Mouse (Mus musculus) brain, embryonic 14.5 days (tissue): ENCODE data around the gene Ppp1r13b.

ENCODE experiments used
- CTCF ChIP-seq: fragments of 200-500 bp; IDR thresholded peaks from 2 replicates; pipeline ENCODE4 v1.5.1; 2012; ENCODE audit warnings: inconsistent platforms, mild to moderate bottlenecking, moderate library complexity, borderline replicate concordance; ENCODE audit not compliant: insufficient read depth, insufficient read length; ENCODE audit errors: extremely low read depth
- POLR2A ChIP-seq: fragments of 200-500 bp; IDR thresholded peaks from 2 replicates; pipeline ENCODE4 v1.6.1; 2012; ENCODE audit warnings: mild to moderate bottlenecking, inconsistent platforms, borderline replicate concordance; ENCODE audit not compliant: poor library complexity, insufficient read depth, insufficient read length, severe bottlenecking; ENCODE audit errors: extremely low read depth

DNA sequence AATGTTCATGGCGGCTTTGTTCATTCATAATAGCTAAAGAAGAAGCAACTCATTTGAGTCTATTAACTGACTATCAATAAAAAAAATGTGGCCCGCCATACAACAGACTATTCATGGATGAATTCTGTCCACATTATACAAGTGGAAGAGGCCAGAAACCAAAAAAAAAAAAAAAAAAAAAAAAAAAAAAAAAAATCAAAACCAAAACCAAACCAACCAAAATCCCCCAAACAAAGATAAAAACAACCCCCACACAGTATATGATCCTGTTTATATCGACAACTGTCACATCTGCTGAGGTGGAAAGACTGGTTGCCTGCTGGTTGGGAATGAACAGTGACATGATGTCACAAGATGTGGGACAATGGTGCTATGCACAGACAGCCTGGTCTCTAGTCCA lies 32.4 kb downstream of the Ppp1r13b start:
- TF ChIP-seq CTCF = no peak
- TF ChIP-seq POLR2A = no peak
